Mouse (Mus musculus) lung, postnatal 14 days (tissue): Measurements from ENCODE around the gene Fer1l5.

Experiments used
- DNase-seq: peaks from one replicate; pipeline ENCODE4 v3.0.0; 2021

Fer1l5 gene

GRCm38 (mm10) chr1:36371934-36372845 lies at the start of gene Fer1l5:
TSS of gene Fer1l5 (plus strand) at chr1:36372291.
- no peak for DNase-seq

DNA sequence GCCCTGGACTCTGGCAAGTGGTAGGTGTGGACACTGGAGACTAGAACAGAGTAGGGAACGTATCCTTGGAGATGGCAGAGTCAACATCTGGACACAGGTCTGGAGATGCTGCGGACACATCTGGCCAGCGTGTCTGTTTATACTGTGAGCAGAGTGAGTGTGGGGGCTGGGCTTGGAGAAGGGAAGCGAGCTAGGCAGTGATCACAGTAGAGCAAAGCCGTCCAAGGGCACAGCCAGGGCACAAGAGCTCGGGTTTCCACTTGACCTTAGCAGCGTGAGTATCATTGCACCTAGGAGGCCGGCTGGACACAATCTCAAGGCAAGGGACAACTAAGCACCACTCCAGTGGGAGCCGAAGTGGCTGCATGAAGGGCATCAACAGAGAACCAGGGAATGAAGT lies 49.0 kb upstream of the Fer1l5 start:
- DNase-seq: no peak

- DNase-seq: peak; percentile 63
Observed at GRCm38 (mm10) chr1:36323746-36324448, 48.2 kb upstream of the Fer1l5 start.

DNA sequence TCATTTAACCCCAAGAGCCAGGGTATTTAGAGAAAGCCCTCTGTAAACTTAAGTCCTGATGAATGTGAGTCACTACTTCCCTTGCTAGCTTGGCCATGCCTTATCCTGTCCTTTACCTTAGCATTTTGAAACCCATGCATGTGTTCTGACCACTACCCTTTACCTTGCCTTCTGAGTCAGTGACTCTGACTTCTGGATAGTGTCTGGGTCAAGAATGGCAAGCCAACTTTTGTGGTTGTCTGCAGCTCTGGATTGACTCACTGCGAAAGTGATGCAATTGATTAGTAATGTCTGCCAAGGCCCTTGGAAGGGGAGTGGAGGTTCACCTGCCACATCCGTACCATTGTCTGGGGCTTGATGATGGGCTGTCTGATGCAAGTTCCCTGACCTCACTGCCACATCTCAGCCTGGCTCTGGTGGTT lies 46.2 kb upstream of the Fer1l5 start:
- DNase-seq: no peak

DNA sequence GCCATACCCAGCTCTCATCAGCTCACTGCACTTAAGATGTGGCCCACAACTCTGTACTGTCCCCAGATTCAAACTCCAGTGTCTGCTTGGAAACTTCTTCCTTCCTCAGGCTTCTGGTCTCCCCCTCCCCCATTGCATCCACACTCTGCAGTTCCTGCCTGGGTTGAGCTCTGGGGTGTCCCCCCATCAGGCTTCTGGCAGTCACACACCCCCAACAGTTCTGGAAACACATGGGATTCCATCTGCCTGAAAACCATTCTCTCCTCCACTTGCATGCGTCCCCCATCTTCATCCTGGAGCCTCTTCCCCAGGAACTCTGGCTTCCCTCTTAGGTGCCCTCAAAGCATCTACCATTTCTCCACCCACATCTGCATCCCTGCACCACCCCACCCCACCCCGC lies 45.3 kb upstream of the Fer1l5 start:
- DNase-seq: no peak

- no peak for DNase-seq
Observed at GRCm38 (mm10) chr1:36331743-36332142, 40.3 kb upstream of the Fer1l5 start.

DNA sequence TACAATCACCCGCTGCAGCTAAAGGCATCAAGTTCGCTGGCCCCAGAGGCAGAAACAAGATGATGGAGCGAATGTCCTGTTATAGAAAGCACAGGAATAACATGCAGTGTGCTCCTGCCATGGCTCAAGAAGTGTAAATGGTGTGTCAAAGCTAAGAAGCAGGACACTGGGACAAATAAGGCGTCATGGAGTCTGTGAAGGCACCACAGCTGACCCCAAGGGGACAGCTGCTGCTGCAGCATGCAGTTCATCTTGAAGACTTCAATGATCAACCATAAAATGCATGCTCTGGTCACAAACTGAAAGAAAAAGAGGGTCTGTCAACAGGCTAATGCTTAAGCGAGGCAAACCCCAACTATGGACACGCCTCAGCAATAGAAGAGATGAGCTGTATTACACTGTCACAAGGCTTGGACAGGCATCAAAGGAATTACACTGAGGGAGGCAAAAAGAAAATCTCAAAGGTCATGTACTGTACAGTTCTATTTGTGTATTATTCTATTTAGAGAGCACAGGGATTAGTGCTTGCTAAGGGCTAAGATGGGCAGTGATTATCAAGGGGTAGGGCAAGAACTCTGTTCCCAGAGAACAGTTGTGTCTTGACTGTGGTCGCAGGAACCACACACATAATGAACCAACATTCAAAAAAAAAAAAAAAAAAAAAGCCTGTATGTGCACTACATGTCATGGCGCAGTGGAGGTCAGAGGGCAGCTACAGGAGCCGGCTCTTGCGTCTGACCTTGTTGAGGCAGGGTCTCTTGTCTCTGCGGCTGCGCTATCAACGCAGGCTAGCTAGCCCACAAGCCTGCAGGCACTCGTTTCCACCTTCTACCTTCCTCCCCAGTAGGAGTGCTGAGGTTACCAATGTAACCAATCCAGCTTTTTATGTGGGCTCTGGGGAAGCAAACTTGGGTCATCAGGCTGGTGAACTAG lies 38.9 kb upstream of the Fer1l5 start:
- DNase-seq: no peak

- no peak for DNase-seq
Observed at GRCm38 (mm10) chr1:36342547-36342946, 29.5 kb upstream of the Fer1l5 start.

GRCm38 (mm10) chr1:36352351-36352750 lies 19.7 kb upstream of the Fer1l5 start:
- DNase-seq: no peak

- no peak for DNase-seq
Observed at GRCm38 (mm10) chr1:36356955-36357695, 15.0 kb upstream of the Fer1l5 start.

DNA sequence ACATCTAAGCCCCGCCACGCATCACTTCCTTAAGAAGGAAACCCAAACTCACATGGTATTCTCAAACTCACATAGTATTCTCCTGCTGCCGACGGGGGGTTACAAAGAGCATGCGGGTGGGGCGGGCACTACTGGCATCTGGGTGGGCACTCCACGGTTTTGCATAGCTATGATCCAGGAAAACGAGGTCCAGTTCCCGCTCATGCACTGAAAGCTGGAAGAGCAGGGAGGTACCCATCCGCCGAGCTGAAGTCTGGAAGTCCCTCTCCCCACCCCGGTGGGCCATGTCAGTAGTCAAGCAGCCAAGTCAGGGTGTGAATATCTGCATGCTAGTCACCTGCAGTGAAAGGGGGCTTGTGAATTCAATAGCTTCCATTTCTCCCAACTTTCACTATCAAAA lies 4.4 kb upstream of the Fer1l5 start:
- DNase-seq: no peak

DNA sequence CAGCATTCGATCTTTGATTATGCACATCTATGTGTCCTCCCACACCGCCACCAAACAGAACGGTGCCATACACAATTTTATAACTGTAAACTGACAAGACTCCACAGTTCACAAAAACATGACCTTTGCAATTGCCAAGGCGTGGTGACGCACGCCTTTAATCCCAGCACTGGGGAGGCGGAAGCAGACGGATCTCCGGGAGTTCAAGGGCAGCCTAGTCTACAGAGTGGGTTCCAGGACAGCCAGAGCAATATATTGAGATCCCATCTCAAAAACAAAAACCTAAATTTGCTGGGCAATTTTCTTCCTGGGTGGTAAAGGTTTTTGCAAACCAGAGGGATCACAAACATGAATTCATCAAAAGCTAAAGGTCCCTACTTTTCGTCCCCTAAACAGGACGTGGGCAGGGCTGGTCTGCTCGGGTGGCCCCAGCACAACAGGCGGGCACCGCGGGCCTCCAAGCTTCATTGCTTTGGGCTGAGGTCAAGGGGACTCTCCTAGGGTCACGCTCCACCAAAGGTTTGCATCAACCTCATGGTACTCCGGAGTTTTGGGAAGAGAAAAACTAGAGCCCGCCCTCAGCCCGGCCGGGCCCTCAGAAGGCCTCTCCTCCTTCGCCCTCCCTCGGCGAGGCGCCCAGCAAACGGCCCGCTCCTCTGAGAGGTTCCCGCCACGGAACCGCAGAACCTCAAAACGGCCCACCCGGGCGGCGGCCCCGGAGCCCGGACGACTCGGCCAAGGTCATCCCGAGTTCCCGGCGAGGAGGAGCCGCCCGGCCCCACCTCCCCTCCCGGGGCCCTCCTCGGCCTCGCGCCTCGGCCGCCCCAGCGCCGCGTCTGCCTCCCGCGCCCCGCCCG lies 3.8 kb upstream of the Fer1l5 start:
- DNase-seq: peak; percentile 7

DNA sequence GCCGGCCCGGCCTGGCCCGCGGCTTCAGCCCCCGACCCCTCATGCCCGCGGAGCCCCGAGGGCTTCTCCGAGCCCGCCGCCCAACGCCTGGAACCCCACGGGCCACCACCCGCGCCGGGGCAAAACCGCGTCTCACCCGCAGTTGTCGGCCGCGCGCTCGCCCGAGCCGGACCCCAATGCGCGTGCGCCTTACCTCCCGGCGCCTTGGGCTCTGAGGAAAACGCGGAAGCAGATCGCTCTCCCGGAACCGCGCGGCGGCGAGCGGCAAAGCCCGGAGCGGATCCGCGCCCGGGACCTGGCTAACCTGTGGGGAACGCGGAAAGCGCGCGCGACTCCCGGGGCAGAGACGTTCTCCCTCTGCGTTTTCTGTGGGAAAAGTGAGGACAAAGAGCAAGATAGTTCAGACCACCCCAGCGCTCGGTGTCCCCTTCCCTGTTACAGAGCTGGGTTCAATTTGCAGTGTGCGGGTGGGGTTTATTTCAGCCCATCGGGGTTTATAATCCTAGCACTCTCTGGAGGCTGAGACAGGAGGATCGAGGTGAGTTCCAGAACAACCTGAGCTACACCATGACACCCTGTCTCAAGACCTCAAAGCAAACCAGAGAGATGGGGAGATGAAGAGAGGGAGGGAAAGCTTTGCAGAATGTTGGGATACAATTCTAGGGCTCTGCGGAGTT lies 3.0 kb upstream of the Fer1l5 start, which contains the start of gene Kansl3:
Gene Kansl3 (minus strand): TSS at position 213 of the 677 bp plus-strand sequence.
- DNase-seq: peak; percentile 91

DNA sequence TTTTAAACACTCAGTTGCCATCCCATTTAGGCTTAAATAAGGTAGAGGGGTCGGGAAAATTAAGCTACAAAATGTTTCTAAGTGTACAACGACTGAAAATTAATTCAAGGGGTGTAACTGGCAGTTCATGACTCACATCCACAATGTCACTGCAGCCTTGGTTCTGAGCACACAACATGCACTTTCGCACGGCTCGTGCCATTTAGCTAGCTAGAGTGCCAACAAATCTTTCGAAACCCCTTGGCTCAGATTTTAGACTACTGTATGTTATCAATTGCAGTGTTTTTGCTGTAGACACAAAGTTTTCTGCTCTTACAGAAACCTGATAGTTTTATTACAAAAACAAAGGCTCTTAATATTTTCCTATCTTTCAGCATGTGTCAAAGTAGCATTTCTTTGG lies 1.2 kb upstream of the Fer1l5 start:
- no peak for DNase-seq

DNA sequence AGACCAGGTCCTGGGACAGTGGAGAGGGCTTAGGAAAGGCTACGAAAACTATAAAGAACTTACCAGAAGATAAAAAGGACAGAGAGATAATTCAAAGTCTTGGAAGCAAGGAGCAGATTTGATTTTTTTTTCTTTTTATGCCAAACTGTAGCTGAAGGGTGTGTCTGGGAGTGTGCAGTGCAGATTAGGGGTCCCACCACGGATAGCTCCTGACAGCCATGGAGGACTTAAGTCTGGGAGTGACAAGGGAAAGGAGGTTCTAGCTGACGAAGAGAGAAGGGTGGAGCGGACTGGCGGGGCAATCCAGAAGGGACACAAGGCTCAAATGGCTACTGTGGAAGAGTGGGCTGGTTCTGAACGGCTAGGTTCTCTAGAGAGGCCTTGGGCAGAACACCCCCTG lies 6.8 kb downstream of the Fer1l5 start:
- DNase-seq: no peak

GRCm38 (mm10) chr1:36379582-36379981 lies 7.5 kb downstream of the Fer1l5 start:
- peak; percentile 4 for DNase-seq

GRCm38 (mm10) chr1:36397041-36397440 lies 24.9 kb downstream of the Fer1l5 start:
- DNase-seq: no peak

- DNase-seq: no peak
Observed at GRCm38 (mm10) chr1:36401509-36401908, 29.4 kb downstream of the Fer1l5 start.

DNA sequence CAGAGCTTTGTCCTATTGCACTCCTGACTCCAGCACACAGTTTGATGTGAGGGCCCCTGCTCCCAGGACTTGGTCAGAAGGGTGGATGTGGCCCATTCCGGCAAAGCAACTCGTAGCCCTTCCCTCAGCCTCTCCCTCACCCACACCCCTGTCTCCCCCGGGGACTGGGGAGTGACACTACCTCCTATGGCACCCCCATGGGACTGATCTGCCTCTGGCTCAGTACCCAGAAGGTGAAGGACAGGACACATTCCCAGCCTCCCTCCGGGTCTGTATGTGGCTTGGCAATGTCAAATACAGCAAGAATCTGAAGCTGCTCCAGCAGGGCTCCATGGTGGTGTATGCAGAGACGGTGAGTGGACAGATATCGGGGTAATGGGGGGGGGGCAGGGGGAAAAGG lies 32.4 kb downstream of the Fer1l5 start:
- DNase-seq: no peak

GRCm38 (mm10) chr1:36429511-36429910 lies 57.4 kb downstream of the Fer1l5 start:
- DNase-seq: no peak

GRCm38 (mm10) chr1:36432999-36433398 lies 60.9 kb downstream of the Fer1l5 start:
- DNase-seq: no peak
